Mouse (Mus musculus) forebrain, embryonic 13.5 days (tissue): Measurements from ENCODE around the gene Sertm1. TPM values are rescaled to one million over a fixed set of nuclear protein-coding genes. Genes with fewer than 3 reads are reported as not detected.

Source experiments
- polyA plus RNA-seq: library from polyadenylated mRNA; unstranded; fragments of >200 nt; fragmentation: Nextera tagmentation; extraction: Ambion mirVana; gene quantifications from 2 replicates; pipeline ENCODE4 v1.2.1, GENCODE M21; 2015

Gene Sertm1
- polyA plus RNA-seq, 1 experiment from 2014 or later = 0.94 TPM

Other genes with a start within 250 kb of the Sertm1 start
- gene Supt20, start 223.1 kb downstream of the Sertm1 start, polyA plus RNA-seq = 98.1 and 100.0 TPM in 2 replicates
- gene Gm21958, start 201.5 kb downstream of the Sertm1 start, polyA plus RNA-seq = 0.72 TPM in 1 of 2 replicates, not detected in the other
- gene Exosc8, start 180.5 kb downstream of the Sertm1 start, polyA plus RNA-seq = 117 and 121 TPM in 2 replicates
- gene Alg5, start 180.3 kb downstream of the Sertm1 start, polyA plus RNA-seq = 44.7 and 45.4 TPM in 2 replicates
- 0.05 and 0.15 TPM in 2 replicates for gene Smad9, start 160.3 kb downstream of the Sertm1 start, polyA plus RNA-seq
- 29.5 and 35.8 TPM in 2 replicates for gene Rfxap, start 108.1 kb downstream of the Sertm1 start, polyA plus RNA-seq
- 2.7 and 4.9 TPM in 2 replicates for gene Ccna1, start 139.6 kb upstream of the Sertm1 start, polyA plus RNA-seq
- 26.6 and 28.2 TPM in 2 replicates for gene Spg20, start 196.2 kb upstream of the Sertm1 start, polyA plus RNA-seq
- 0.06 and 0.26 TPM in 2 replicates for gene Ccdc169, start 221.5 kb upstream of the Sertm1 start, polyA plus RNA-seq